Mouse (Mus musculus): ENCODE results near the gene Elane. TPM values are rescaled to one million over a fixed set of nuclear protein-coding genes. Genes with fewer than 3 reads are reported as not detected.

Elane gene
- polyA plus RNA-seq, 1 experiment = not detected

DNA sequence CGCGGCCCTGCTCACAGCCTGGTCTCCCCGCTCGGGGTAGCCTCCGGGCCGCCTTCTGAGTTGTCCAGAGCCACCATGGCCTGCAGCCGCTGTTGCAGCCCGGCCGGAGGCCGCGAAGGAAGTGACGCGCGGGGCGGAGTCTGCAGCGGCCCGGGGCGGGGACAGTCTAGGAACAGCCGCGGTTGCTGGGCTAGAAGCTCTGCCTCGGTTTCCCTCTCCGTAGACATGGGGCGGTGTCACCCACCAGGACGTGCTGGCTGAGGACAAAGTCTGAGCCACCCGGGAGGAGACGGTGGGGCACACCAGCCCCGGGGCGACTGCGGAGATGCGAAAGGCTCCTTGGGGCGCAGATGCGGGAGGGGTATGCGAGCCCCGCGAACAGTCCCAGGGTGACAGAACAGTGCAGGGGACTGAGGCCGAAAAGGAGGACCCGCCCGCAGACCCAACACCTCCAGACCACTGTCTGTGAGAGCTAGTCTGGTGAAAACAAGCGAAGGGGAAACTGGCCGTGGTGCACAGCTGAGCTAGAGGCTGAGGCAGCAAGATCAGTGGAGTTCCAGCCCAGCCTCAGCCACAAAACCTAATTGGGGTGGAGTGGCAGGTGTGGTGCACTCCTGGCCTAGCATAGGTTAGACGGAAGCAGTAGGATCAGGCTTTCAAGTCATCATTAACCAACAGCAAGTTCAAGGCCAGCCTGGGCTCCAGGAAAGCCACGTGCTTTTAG is 30.9 kb downstream of the Elane start, which contains the start of gene Kiss1r:
TSS of gene Kiss1r (plus strand) at position 164 of the 724 bp plus-strand sequence.
- TF ChIP-seq TCF3 (IDR thresholded peaks at IDR 0.05; ENCODE audit: insufficient read length, low read depth) (no peak), POLR2AphosphoS2 (IDR thresholded peaks at IDR 0.05; ENCODE audit: insufficient read length, low read depth) (peak; percentile 86), POLR2A (IDR thresholded peaks at IDR 0.05; ENCODE audit: insufficient read length, low read depth) (peak; percentile 89)
- Histone ChIP-seq H3K36me3 (ENCODE audit: control insufficient read depth, insufficient read depth) (no peaks in the 10 kb centered on the region), H3K27me3 (ENCODE audit: control insufficient read depth, insufficient read depth, insufficient read length) (peaks cover 32% of the 10 kb centered on the region), H3K4me3 (peak within 1 kb of the TSS; percentile 84), H3K79me2 (ENCODE audit: control insufficient read depth, insufficient read depth) (peaks cover 16% of the 10 kb centered on the region), H3K4me2 (ENCODE audit: low read depth) (peak within 1 kb of the TSS; percentile 91), H3ac (ENCODE audit: control insufficient read depth, insufficient read length) (peak within 1 kb of the TSS; percentile 37)

DNA sequence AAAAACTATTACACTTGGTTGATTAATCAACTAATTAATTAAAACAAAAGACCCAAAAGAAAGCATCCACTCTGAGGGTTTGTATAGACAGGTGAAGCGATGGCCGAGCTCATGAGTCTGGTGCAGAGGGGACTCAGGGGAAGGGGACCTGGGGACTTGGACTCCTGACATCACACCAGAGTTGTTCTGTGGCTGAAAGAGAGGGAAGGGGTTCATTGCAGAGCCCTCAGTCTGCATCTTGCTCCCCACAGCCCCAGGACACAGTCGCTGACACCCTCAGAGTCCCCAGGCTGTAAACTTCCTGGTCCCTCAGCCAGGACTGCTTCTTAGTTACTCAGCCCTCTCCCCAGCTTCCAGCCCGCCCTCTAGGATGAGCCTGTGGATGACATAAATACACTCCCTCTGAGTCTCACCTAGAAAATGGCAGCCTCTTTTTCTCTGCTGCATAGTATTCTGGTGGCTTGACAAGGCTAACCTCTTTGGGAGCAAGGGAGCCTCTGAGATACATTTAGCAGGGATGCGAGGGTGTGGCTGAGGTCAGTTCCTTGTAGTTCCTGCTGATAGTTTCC is 31.6 kb downstream of the Elane start:
- Histone ChIP-seq H3ac (ENCODE audit: control insufficient read depth, insufficient read length) (peak overlapping the region; percentile 37), H3K4me3 (peak overlapping the region; percentile 84), H3K27me3 (ENCODE audit: control insufficient read depth, insufficient read depth, insufficient read length) (peaks cover 32% of the 10 kb centered on the region), H3K79me2 (ENCODE audit: control insufficient read depth, insufficient read depth) (peaks cover 16% of the 10 kb centered on the region), H3K4me2 (ENCODE audit: low read depth) (peak overlapping the region; percentile 91), H3K36me3 (ENCODE audit: control insufficient read depth, insufficient read depth) (no peaks in the 10 kb centered on the region)
- TF ChIP-seq SRF (IDR thresholded peaks at IDR 0.05; ENCODE audit: control insufficient read depth, insufficient read length, low read depth) = no peak
- no peak for TF ChIP-seq USF1 (IDR thresholded peaks at IDR 0.05; ENCODE audit: low read depth)
- TF ChIP-seq TCF12 (IDR thresholded peaks at IDR 0.05; ENCODE audit: insufficient read depth, poor library complexity, severe bottlenecking) = no peak
- TF ChIP-seq MYOD1 (IDR thresholded peaks at IDR 0.05; ENCODE audit: control insufficient read depth in 1 of 3, insufficient read length in 2 of 3, low read depth in 2 of 3) = no peak
- no peak for TF ChIP-seq E2F4 (IDR thresholded peaks at IDR 0.05; ENCODE audit: insufficient read depth)
- no peak for TF ChIP-seq REST (IDR thresholded peaks at IDR 0.05; ENCODE audit: insufficient read depth, insufficient read length)
- TF ChIP-seq POLR2AphosphoS2 (IDR thresholded peaks at IDR 0.05; ENCODE audit: insufficient read length, low read depth) = no peak
- TF ChIP-seq POLR2A (IDR thresholded peaks at IDR 0.05; ENCODE audit: insufficient read length, low read depth) = no peak
- TF ChIP-seq TCF3 (IDR thresholded peaks at IDR 0.05; ENCODE audit: insufficient read length, low read depth) = no peak
- TF ChIP-seq CEBPB (IDR thresholded peaks at IDR 0.05; ENCODE audit: insufficient read depth, poor library complexity, severe bottlenecking) = no peak
- no peak for TF ChIP-seq MYOG (IDR thresholded peaks at IDR 0.05; ENCODE audit: control insufficient read depth in 1 of 3, insufficient read depth in 1 of 3, insufficient read length in 2 of 3, low read depth in 2 of 3)
- no peak for TF ChIP-seq MAX (IDR thresholded peaks at IDR 0.05; ENCODE audit: low read depth)

DNA sequence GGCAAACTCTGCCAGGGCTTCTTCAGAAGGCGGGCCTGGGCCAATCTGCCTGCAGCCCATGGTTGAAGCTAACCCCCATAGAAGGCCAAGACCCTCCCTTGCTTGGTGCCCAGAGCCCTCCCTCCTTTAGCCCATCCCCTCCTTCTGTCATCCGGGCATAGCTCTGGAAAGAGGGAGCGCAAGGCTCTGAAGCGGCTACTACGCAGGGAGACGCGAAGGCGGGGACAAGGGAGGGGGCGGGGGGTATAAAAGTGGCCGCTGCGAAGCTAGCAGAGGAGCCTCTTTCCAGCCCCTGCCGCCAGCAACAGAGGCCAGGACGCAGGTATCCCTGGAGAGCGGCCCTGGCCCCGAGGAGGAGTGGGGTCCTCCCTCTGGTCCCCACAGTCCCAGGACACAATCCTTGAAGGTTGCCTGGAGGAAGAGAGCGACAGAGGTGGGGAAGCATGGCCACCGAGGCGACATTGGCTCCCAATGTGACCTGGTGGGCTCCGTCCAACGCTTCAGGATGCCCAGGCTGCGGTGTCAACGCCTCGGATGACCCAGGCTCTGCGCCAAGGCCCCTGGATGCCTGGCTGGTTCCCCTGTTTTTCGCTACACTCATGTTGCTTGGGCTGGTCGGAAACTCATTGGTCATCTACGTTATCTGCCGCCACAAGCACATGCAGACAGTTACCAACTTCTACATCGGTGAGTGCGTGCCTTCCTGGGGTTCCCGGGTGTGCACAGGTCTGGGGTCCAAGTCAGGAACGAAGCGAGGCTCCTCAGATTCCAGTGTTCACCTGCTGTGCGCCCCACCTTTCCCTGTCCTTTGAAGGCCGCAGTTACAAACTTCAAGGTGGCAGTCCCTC is 32.4 kb downstream of the Elane start:
- TF ChIP-seq MYOD1 (IDR thresholded peaks at IDR 0.05; ENCODE audit: control insufficient read depth in 1 of 3, insufficient read length in 2 of 3, low read depth in 2 of 3) (no peak), MYOG (IDR thresholded peaks at IDR 0.05; ENCODE audit: control insufficient read depth in 1 of 3, insufficient read depth in 1 of 3, insufficient read length in 2 of 3, low read depth in 2 of 3) (no peak), POLR2AphosphoS2 (IDR thresholded peaks at IDR 0.05; ENCODE audit: insufficient read length, low read depth) (no peak), SRF (IDR thresholded peaks at IDR 0.05; ENCODE audit: control insufficient read depth, insufficient read length, low read depth) (no peak), POLR2A (IDR thresholded peaks at IDR 0.05; ENCODE audit: insufficient read length, low read depth) (no peak), E2F4 (IDR thresholded peaks at IDR 0.05; ENCODE audit: insufficient read depth) (no peak), MAX (IDR thresholded peaks at IDR 0.05; ENCODE audit: low read depth) (no peak), TCF12 (IDR thresholded peaks at IDR 0.05; ENCODE audit: insufficient read depth, poor library complexity, severe bottlenecking) (no peak), REST (IDR thresholded peaks at IDR 0.05; ENCODE audit: insufficient read depth, insufficient read length) (no peak), TCF3 (IDR thresholded peaks at IDR 0.05; ENCODE audit: insufficient read length, low read depth) (no peak), USF1 (IDR thresholded peaks at IDR 0.05; ENCODE audit: low read depth) (no peak), CEBPB (IDR thresholded peaks at IDR 0.05; ENCODE audit: insufficient read depth, poor library complexity, severe bottlenecking) (no peak)
- peaks cover 32% of the 10 kb centered on the region for H3K27me3 ChIP-seq (ENCODE audit: control insufficient read depth, insufficient read depth, insufficient read length)
- peak overlapping the region; percentile 84 for H3K4me3 ChIP-seq
- peaks cover 16% of the 10 kb centered on the region for H3K79me2 ChIP-seq (ENCODE audit: control insufficient read depth, insufficient read depth)
- H3K4me2 ChIP-seq (ENCODE audit: low read depth) = no peak overlapping the region
- H3K36me3 ChIP-seq (ENCODE audit: control insufficient read depth, insufficient read depth) = no peaks in the 10 kb centered on the region
- no peak overlapping the region for H3ac ChIP-seq (ENCODE audit: control insufficient read depth, insufficient read length)

DNA sequence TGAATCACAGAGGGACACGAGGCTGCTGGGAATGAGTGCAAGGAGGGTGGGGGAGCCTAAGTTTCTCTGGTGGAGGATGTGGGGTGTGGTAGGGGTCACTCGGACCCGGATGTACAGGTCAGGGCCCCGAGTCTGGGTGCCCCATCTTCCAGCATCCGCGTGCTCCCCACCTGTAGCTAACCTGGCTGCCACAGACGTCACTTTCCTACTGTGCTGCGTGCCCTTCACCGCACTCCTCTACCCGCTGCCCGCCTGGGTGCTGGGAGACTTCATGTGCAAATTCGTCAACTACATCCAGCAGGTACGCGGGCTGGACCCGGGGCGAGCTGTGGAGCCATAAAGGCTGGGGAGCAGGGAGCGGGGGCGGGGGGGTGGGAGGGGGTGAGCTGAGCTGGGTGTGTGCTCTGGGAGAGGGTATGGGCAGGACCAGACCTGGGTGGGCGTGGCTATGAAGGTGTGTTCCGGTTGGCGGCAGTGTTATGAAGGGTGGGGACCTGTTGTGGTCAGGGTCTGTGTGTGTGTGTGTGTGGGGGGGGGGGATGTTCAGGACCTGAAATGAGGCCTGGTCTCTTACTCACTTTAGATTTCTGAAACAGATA is 33.3 kb downstream of the Elane start:
- Histone ChIP-seq H3K4me3 (no peak overlapping the region), H3K79me2 (ENCODE audit: control insufficient read depth, insufficient read depth) (peaks cover 16% of the 10 kb centered on the region), H3K36me3 (ENCODE audit: control insufficient read depth, insufficient read depth) (no peaks in the 10 kb centered on the region), H3ac (ENCODE audit: control insufficient read depth, insufficient read length) (no peak overlapping the region), H3K27me3 (ENCODE audit: control insufficient read depth, insufficient read depth, insufficient read length) (peaks cover 32% of the 10 kb centered on the region), H3K4me2 (ENCODE audit: low read depth) (no peak overlapping the region)
- TF ChIP-seq POLR2AphosphoS2 (IDR thresholded peaks at IDR 0.05; ENCODE audit: insufficient read length, low read depth) = no peak
- TF ChIP-seq MYOG (IDR thresholded peaks at IDR 0.05; ENCODE audit: control insufficient read depth in 1 of 3, insufficient read depth in 1 of 3, insufficient read length in 2 of 3, low read depth in 2 of 3) = no peak
- TF ChIP-seq POLR2A (IDR thresholded peaks at IDR 0.05; ENCODE audit: insufficient read length, low read depth) = no peak
- TF ChIP-seq E2F4 (IDR thresholded peaks at IDR 0.05; ENCODE audit: insufficient read depth) = no peak
- no peak for TF ChIP-seq USF1 (IDR thresholded peaks at IDR 0.05; ENCODE audit: low read depth)
- no peak for TF ChIP-seq MYOD1 (IDR thresholded peaks at IDR 0.05; ENCODE audit: control insufficient read depth in 1 of 3, insufficient read length in 2 of 3, low read depth in 2 of 3)
- TF ChIP-seq SRF (IDR thresholded peaks at IDR 0.05; ENCODE audit: control insufficient read depth, insufficient read length, low read depth) = no peak
- TF ChIP-seq REST (IDR thresholded peaks at IDR 0.05; ENCODE audit: insufficient read depth, insufficient read length) = no peak
- TF ChIP-seq CEBPB (IDR thresholded peaks at IDR 0.05; ENCODE audit: insufficient read depth, poor library complexity, severe bottlenecking) = no peak
- no peak for TF ChIP-seq TCF3 (IDR thresholded peaks at IDR 0.05; ENCODE audit: insufficient read length, low read depth)
